In the genomic region with DNA sequence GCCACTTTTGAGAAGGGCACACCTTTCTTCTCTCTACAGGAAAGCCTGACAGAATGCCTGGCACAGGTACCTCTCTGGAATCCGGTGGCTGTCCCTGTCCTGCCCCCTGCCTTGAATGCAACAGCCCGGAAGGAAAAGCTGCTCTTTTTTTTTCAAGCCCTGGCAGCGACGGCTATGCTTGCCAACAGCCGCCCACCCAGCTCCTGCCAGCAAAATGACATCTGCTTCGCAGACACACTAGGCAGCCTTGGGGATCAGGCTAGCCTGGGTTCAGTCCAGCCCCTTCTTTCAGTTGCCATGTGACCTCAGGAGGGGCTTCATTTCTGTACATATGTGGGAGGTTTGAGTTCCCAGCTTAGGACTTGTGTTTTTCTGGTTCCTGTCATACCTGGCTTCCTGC, we compare ENCODE assay signal across 9 mouse cellular contexts. TPM values are rescaled to one million over a fixed set of nuclear protein-coding genes. Genes with fewer than 3 reads are reported as not detected.
A peak's percentile ranks its signal among the peaks of the same experiment; 100 is the strongest.
DNase-seq lines count a peak whose midpoint lies in the region; ATAC-seq lines count a peak whose summit lies in the region.
"Had no signal": no experiment of that assay in that cellular context is flagged by ENCODE, and none has a peak within 500 bp of the region (broad histone marks: within the 10 kb centered on the region; RNA-seq: fewer than 3 reads in every experiment).

No protein-coding gene starts in this region.

- no peak overlapping the region for H3K4me3 ChIP-seq in heart, embryonic 11.5 days (ENCODE audit: low read depth, low read length)

- peak; percentile 70 for ATAC-seq in frontal cortex, adult (ENCODE audit: low TSS enrichment)
- ATAC-seq in heart, embryonic 11.5 days (replicated peaks; ENCODE audit: insufficient number of reproducible peaks, low FRiP score, low TSS enrichment): no peak

- H3K36me3 ChIP-seq in heart, embryonic 11.5 days (ENCODE audit: control insufficient read depth, insufficient read depth, low read length): peaks cover 6% of the 10 kb centered on the region; the same call in 1 of the 2 replicates

- no peak overlapping the region for H3K4me2 ChIP-seq in heart, embryonic 11.5 days

- no peak overlapping the region for H3K9ac ChIP-seq in heart, embryonic 11.5 days (ENCODE audit: low read depth, low read length)

- no peak overlapping the region for H3K27ac ChIP-seq in heart, embryonic 11.5 days (ENCODE audit: low read depth, low read length)

- H3K9me3 ChIP-seq in heart, embryonic 11.5 days (replicated peaks; ENCODE audit: control insufficient read depth, low read length): no peaks in the 10 kb centered on the region

- no peak for DNase-seq in frontal cortex, postnatal 25 days (ENCODE audit: low spot score in 2 of 2)
- DNase-seq in retina, postnatal 1 day: peak; percentile 29
- DNase-seq in retina, embryonic 14.5 days (ENCODE audit: low spot score): no peak
- DNase-seq in left cerebral cortex, adult 11 months (ENCODE audit: low spot score): peak; percentile 37
- DNase-seq in adrenal gland, adult 8-10 months: no peak
- DNase-seq in thymus, postnatal 14 days: no peak

- H3K4me1 ChIP-seq in heart, embryonic 11.5 days (ENCODE audit: control insufficient read depth, insufficient read depth, low read length): peaks cover 32% of the 10 kb centered on the region

- 76% methylated on average over 6 of the region's 6 CpGs for WGBS in heart, embryonic 11.5 days (ENCODE audit: insufficient replicate concordance)

- no peaks in the 10 kb centered on the region for H3K27me3 ChIP-seq in heart, embryonic 11.5 days (ENCODE audit: control insufficient read depth, insufficient read depth, low read length)

RNA-seq across cellular contexts. Expression of gene Usp13, which starts 9.4 kb away (rescaled TPM):
- 1 to 10 TPM; 1.8 to 6.1 (median 5.3) TPM for total RNA-seq in adrenal gland, adult 8-10 months (2022)
- polyA plus RNA-seq in heart, embryonic 11.5 days (2014; fragmentation: Nextera tagmentation; extraction: Ambion mirVana): 43.3 and 60.4 TPM in 2 replicates
- total RNA-seq: megakaryocyte-erythroid progenitor cell, adult 5-6 weeks had no signal

Comparison
In these comparisons a context has a peak if more than half of its experiments do, and no peak if none do; other contexts are left out.
1. DNase-seq: peak in retina, postnatal 1 day (single experiment) and left cerebral cortex, adult 11 months (single experiment); none in frontal cortex, postnatal 25 days (0 of 2), retina, embryonic 14.5 days (single experiment), adrenal gland, adult 8-10 months (single experiment) and thymus, postnatal 14 days (single experiment).